Mouse (Mus musculus): ENCODE measurements at regions not wholly inside any gene's neighbourhood (a gene's known extent, or its start where the extent isn't known, plus 50 kb on each side); places are given as distances from the start of the nearest gene placed in this dataset.

DNA sequence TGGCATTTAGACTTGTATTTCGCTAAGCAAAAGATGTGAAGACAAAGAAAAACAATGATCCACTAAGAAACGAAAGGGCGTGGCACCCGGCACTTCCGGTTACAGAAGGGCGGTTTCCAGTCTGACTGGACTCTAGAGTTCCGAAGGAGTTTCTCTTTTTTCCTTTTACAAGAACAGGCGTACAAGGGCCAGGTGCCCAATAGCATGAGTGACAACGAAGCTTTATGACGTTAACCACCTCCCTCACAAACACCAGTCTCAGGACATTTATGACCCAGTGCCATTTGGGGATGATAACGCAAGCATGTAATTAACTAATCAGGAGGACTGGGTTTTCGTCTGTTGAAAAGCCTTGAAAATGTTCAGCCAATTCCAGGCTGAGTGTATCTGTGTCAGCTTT lies 347.9 kb upstream of the Prickle1 start:
- Histone ChIP-seq H3K36me3 (replicated peaks; ENCODE audit: insufficient read depth, low read length) (no peaks in the 10 kb centered on the region), H3K9ac (replicated peaks) (no peak overlapping the region), H3K4me3 (ENCODE audit: low read depth, low read length) (no peak overlapping the region), H3K9me3 (ENCODE audit: low read length) (no peaks in the 10 kb centered on the region), H3K4me1 (ENCODE audit: insufficient read depth) (no peaks in the 10 kb centered on the region), H3K27ac (ENCODE audit: low read depth) (no peak overlapping the region), H3K4me2 (ENCODE audit: low read depth, low read length) (no peak overlapping the region), H3K27me3 (ENCODE audit: insufficient read depth, low read length) (no peaks in the 10 kb centered on the region)
- ATAC-seq = no peak
- WGBS (ENCODE audit: insufficient replicate concordance) = 82% methylated on average over 12 of the region's 12 CpGs
- TF ChIP-seq EP300 (IDR thresholded peaks at IDR 0.05; ENCODE audit: low read depth) = no peak
- TF ChIP-seq CTCF (IDR thresholded peaks at IDR 0.05; ENCODE audit: low read depth) = no peak
- no peak for DNase-seq

DNA sequence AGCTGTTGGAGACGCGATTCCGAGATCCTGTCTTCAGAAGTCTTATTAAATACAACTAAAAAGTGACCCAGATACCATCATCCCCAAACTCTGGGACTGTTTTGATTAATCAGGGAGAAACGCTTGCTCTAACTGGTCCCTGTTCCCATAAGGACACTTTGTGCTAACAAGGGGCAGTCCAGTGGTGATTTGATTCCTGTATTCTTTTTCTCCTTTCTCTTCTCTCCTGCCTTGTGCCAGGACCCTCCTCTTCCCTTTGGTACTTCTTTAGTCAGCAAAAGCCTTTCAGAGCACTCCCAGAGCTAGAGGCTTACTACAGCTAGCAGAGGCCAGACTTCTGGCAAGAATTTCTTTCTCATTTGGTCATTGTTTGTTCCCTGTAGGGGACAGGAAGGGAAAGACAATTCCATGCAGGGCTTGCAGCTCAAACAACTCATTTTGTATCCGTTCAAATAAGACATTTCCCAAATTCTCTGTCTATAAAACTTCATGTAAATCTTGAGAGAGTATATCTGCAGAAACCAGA lies 337.3 kb upstream of the Prickle1 start:
- no peak overlapping the region for H3K4me3 ChIP-seq (ENCODE audit: low read depth, low read length)

DNA sequence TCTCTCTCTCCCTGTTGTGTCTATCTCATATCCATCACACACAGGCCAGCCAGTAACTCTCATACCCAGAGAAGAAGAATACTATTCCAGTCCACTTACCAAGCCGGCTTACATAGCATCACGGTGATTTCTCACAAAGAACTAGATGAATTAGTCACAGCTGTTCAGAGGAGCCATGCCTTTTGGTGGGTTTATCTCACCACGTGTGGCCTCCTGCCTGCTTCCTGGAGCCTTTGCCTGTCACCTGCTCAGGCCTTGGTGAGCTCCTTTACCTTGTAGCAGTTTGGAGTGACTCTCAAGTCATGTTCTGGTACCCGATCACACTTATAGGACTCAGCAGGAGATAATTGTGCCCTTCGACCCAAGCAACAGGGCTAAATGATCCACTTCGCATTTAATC lies 331.2 kb upstream of the Prickle1 start:
- Histone ChIP-seq H3K4me3 (ENCODE audit: low read depth, low read length) (no peak overlapping the region), H3K27me3 (ENCODE audit: insufficient read depth, low read length) (no peaks in the 10 kb centered on the region), H3K9ac (replicated peaks) (no peak overlapping the region), H3K36me3 (replicated peaks; ENCODE audit: insufficient read depth, low read length) (no peaks in the 10 kb centered on the region), H3K27ac (ENCODE audit: low read depth) (no peak overlapping the region), H3K9me3 (ENCODE audit: low read length) (no peaks in the 10 kb centered on the region), H3K4me1 (ENCODE audit: insufficient read depth) (no peaks in the 10 kb centered on the region), H3K4me2 (ENCODE audit: low read depth, low read length) (no peak overlapping the region)
- no peak for ATAC-seq
- TF ChIP-seq EP300 (IDR thresholded peaks at IDR 0.05; ENCODE audit: low read depth) (no peak), CTCF (IDR thresholded peaks at IDR 0.05; ENCODE audit: low read depth) (no peak)
- DNase-seq = no peak
- 63% methylated on average over 6 of the region's 6 CpGs for WGBS (ENCODE audit: insufficient replicate concordance)

More for the DNA sequence above, 337.3 kb upstream of the Prickle1 start:
- Histone ChIP-seq H3K4me1 (ENCODE audit: insufficient read depth) (no peaks in the 10 kb centered on the region), H3K27ac (ENCODE audit: low read depth) (0 out of 2 replicates have a peak overlapping the region, but pooled peaks have one; percentile 1), H3K27me3 (ENCODE audit: insufficient read depth, low read length) (no peaks in the 10 kb centered on the region), H3K9ac (replicated peaks) (no peak overlapping the region), H3K4me2 (ENCODE audit: low read depth, low read length) (no peak overlapping the region), H3K36me3 (replicated peaks; ENCODE audit: insufficient read depth, low read length) (no peaks in the 10 kb centered on the region), H3K9me3 (ENCODE audit: low read length) (no peaks in the 10 kb centered on the region)
- no peak for ATAC-seq
- TF ChIP-seq CTCF (IDR thresholded peaks at IDR 0.05; ENCODE audit: low read depth) (no peak), EP300 (IDR thresholded peaks at IDR 0.05; ENCODE audit: low read depth) (no peak)
- DNase-seq = no peak
- WGBS (ENCODE audit: insufficient replicate concordance) = 52% methylated on average over 5 of the region's 5 CpGs

DNA sequence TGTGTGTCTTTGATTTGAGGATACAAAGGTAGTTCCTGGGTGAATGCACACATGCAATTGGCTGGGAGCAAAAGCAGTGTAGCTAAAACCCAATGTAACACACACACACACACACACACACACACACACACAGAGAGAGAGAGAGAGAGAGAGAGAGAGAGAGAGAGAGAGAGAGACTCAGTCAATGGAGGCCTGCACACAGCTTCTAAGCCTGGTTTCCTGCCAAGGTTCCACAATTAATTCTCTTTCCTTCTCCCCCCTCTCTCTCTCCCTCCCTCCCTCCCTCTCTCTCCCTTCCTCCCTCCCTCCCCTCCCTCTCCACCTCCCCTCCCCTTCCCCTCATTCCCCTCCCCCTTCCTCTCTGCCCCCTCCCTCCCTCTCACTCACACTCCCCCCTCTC lies 330.6 kb upstream of the Prickle1 start:
- no peak for ATAC-seq
- no peaks in the 10 kb centered on the region for H3K9me3 ChIP-seq (ENCODE audit: low read length)
- H3K4me1 ChIP-seq (ENCODE audit: insufficient read depth) = no peaks in the 10 kb centered on the region
- no peaks in the 10 kb centered on the region for H3K36me3 ChIP-seq (replicated peaks; ENCODE audit: insufficient read depth, low read length)
- no peak overlapping the region for H3K9ac ChIP-seq (replicated peaks)
- H3K27me3 ChIP-seq (ENCODE audit: insufficient read depth, low read length) = no peaks in the 10 kb centered on the region
- no peak overlapping the region for H3K4me3 ChIP-seq (ENCODE audit: low read depth, low read length)
- no peak for DNase-seq
- no peak overlapping the region for H3K27ac ChIP-seq (ENCODE audit: low read depth)
- TF ChIP-seq CTCF (IDR thresholded peaks at IDR 0.05; ENCODE audit: low read depth) = no peak
- TF ChIP-seq EP300 (IDR thresholded peaks at IDR 0.05; ENCODE audit: low read depth) = no peak
- H3K4me2 ChIP-seq (ENCODE audit: low read depth, low read length) = no peak overlapping the region

DNA sequence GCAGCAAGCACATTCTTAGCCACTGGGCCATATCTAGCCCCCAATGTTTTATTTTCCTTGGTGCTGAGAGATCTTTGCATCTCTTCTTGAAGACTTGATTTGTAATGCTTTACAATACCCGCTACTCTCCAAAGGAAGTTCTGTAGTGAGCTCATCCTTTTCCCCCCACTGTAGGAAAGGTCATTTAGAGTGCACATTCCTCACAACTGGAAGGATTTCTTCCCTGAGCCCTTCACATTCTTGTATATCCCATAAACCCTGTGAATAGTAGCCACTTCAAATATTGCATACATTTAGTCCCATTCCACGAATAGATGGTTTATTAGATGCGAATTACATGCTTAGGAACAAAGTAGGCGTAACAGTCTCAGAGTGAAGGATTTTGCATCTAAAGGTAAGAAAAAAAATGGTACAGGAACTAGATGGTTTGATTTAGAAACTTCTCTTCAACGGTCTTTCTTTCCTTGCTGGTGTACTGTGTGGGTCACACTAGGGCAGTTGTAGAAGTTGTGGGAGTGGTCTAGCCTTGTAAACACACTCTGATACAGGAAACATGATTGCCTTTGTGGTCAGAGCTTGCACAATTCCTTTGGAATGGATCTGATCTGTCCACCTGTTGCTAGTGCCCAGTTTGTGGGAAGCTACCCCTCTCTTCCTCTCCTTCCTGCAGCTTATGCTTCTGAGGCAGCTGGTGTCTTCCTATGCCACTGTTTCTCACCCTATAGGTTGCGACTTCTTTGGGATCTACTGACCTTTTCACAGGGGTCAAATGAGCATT lies 326.0 kb upstream of the Prickle1 start:
- H3K4me3 ChIP-seq (ENCODE audit: low read depth, low read length) = no peak overlapping the region
- no peaks in the 10 kb centered on the region for H3K27me3 ChIP-seq (ENCODE audit: insufficient read depth, low read length)
- ATAC-seq (no peak), DNase-seq (no peak)
- TF ChIP-seq EP300 (IDR thresholded peaks at IDR 0.05; ENCODE audit: low read depth) (no peak), CTCF (IDR thresholded peaks at IDR 0.05; ENCODE audit: low read depth) (no peak)
- no peak overlapping the region for H3K27ac ChIP-seq (ENCODE audit: low read depth)
- no peaks in the 10 kb centered on the region for H3K36me3 ChIP-seq (replicated peaks; ENCODE audit: insufficient read depth, low read length)
- no peak overlapping the region for H3K9ac ChIP-seq (replicated peaks)
- H3K4me2 ChIP-seq (ENCODE audit: low read depth, low read length) = no peak overlapping the region
- 62% methylated on average over 6 of the region's 6 CpGs for whole genome bisulfite sequencing (ENCODE audit: insufficient replicate concordance)
- H3K4me1 ChIP-seq (ENCODE audit: insufficient read depth) = no peaks in the 10 kb centered on the region
- no peaks in the 10 kb centered on the region for H3K9me3 ChIP-seq (ENCODE audit: low read length)

DNA sequence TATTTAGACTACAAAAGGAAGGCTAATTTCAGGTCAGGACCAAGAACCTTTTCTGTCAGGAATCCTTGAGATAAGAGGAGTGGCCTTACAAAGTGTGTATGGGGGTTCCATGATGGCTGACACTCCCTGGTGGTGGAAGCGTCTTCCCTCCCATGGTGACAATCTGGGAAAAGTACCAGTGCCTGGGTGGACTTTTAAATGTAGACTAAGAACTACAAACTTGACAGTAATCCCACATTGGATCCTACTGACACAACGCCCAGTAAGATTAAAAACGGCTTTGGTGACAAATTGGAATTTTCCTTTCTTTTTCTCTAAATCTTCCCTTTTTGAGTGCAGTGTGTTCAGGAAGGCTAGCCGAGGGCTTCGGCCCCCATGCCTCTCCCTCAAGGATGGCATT lies 325.3 kb upstream of the Prickle1 start:
- ATAC-seq (no peak), DNase-seq (no peak)
- H3K9me3 ChIP-seq (ENCODE audit: low read length) = no peaks in the 10 kb centered on the region
- no peak overlapping the region for H3K4me3 ChIP-seq (ENCODE audit: low read depth, low read length)
- no peaks in the 10 kb centered on the region for H3K27me3 ChIP-seq (ENCODE audit: insufficient read depth, low read length)
- no peak overlapping the region for H3K9ac ChIP-seq (replicated peaks)
- H3K36me3 ChIP-seq (replicated peaks; ENCODE audit: insufficient read depth, low read length) = no peaks in the 10 kb centered on the region
- TF ChIP-seq EP300 (IDR thresholded peaks at IDR 0.05; ENCODE audit: low read depth) (no peak), CTCF (IDR thresholded peaks at IDR 0.05; ENCODE audit: low read depth) (no peak)
- 74% methylated on average over 5 of the region's 5 CpGs for WGBS (ENCODE audit: insufficient replicate concordance)
- H3K4me1 ChIP-seq (ENCODE audit: insufficient read depth) = no peaks in the 10 kb centered on the region
- no peak overlapping the region for H3K4me2 ChIP-seq (ENCODE audit: low read depth, low read length)
- H3K27ac ChIP-seq (ENCODE audit: low read depth) = no peak overlapping the region
